Mouse (Mus musculus): ENCODE measurements at regions not wholly inside any gene's neighbourhood (a gene's known extent, or its start where the extent isn't known, plus 50 kb on each side); places are given as distances from the start of the nearest gene placed in this dataset.

DNA sequence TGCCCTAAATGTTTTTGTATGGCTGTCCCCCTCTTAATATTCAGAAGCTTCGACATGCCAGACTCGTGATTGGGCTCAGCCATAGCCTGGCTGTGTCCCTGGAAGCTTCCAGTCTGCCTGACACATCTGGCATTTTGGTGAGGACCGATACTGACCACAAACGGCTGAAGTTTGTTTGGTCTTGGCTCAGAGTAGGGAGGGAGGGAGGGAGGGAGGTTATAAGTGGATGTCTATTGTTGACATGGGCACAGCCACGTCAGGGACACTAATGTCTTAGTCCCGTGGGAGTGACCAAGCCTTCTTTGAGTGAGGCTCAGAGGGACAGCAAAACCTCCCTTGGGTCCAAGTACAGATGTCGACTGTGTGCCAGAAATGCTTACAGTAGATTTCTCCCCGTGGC is 151.7 kb downstream of the Chst1 start:
- H3K4me2 ChIP-seq = no peak overlapping the region
- no peak overlapping the region for H3K4me3 ChIP-seq
- 41% methylated on average over 8 of the region's 8 CpGs for WGBS
- no peaks in the 10 kb centered on the region for H3K4me1 ChIP-seq (replicated peaks)
- no peak overlapping the region for H3K27ac ChIP-seq (ENCODE audit: poor library complexity, severe bottlenecking)
- no peaks in the 10 kb centered on the region for H3K9me3 ChIP-seq (replicated peaks)
- no peaks in the 10 kb centered on the region for H3K36me3 ChIP-seq
- no peak for ATAC-seq (ENCODE audit: insufficient number of reproducible peaks, low FRiP score)
- H3K9ac ChIP-seq = no peak overlapping the region
- H3K27me3 ChIP-seq (replicated peaks) = no peaks in the 10 kb centered on the region

GRCm38 (mm10) chr2:92752156-92752555 is 152.6 kb downstream of the Chst1 start:
- Histone ChIP-seq H3K27ac (ENCODE audit: poor library complexity, severe bottlenecking) (no peak overlapping the region), H3K9me3 (replicated peaks) (no peaks in the 10 kb centered on the region), H3K4me1 (replicated peaks) (no peaks in the 10 kb centered on the region)

GRCm38 (mm10) chr2:92752794-92753193 is 153.3 kb downstream of the Chst1 start:
- H3K27me3 ChIP-seq (replicated peaks) = no peaks in the 10 kb centered on the region
- H3K4me2 ChIP-seq = no peak overlapping the region
- H3K9me3 ChIP-seq (replicated peaks) = no peaks in the 10 kb centered on the region
- ATAC-seq (ENCODE audit: insufficient number of reproducible peaks, low FRiP score) = no peak
- WGBS = 61% methylated on average over 8 of the region's 8 CpGs
- H3K4me3 ChIP-seq = no peak overlapping the region
- H3K36me3 ChIP-seq = no peaks in the 10 kb centered on the region
- no peak overlapping the region for H3K9ac ChIP-seq
- H3K4me1 ChIP-seq (replicated peaks) = no peaks in the 10 kb centered on the region
- H3K27ac ChIP-seq (ENCODE audit: poor library complexity, severe bottlenecking) = no peak overlapping the region

More at GRCm38 (mm10) chr2:92752156-92752555, 152.6 kb downstream of the Chst1 start:
- no peaks in the 10 kb centered on the region for H3K36me3 ChIP-seq
- no peak overlapping the region for H3K4me3 ChIP-seq
- H3K27me3 ChIP-seq (replicated peaks) = no peaks in the 10 kb centered on the region
- WGBS = 77% methylated on average over 3 of the region's 3 CpGs
- no peak for ATAC-seq (ENCODE audit: insufficient number of reproducible peaks, low FRiP score)
- H3K4me2 ChIP-seq = no peak overlapping the region
- H3K9ac ChIP-seq = no peak overlapping the region

DNA sequence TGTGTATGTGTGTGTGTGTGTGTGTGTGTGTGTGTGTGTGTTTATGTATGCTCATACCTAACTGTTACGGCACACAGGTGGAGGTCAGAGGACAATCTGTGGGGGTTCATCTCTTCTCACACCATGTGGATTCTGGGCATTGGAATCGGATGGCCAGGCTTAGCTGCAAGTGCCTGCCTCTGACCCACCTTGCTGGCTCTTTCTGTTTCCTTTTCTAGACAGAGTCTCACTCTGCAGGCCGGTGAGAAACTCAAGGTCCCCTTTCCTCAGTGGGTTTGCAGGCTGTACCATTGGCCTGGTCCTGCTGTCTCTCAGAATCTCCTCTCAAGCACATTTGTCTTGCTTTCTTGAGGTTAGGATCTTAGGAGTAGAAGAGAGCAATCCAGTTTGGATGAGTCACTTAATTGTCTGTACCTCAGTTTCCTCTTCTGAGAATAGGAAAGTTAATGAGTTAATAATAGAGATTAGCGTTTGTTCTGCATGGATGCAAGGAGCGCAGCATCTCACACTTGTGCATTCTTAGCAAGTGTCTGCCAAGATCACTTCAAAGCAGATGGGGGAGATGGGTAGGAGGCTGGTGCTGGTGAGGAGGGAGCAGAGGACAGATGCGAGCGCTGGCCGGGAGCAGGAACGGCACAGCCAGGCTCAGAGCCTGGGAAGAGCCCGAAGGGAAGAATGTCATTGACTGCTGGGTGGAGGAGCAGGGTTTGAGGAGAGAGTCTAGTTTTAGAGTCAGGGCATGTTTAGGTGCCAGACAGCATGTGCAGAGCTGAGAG is 155.2 kb downstream of the Chst1 start:
- no peak for ATAC-seq (ENCODE audit: insufficient number of reproducible peaks, low FRiP score)
- Histone ChIP-seq H3K4me2 (no peak overlapping the region), H3K9me3 (replicated peaks) (no peaks in the 10 kb centered on the region), H3K4me1 (replicated peaks) (0 out of 2 replicates have a peak, but pooled peaks cover 6% of the 10 kb centered on the region), H3K36me3 (no peaks in the 10 kb centered on the region), H3K4me3 (no peak overlapping the region), H3K9ac (no peak overlapping the region), H3K27me3 (replicated peaks) (no peaks in the 10 kb centered on the region), H3K27ac (ENCODE audit: poor library complexity, severe bottlenecking) (no peak overlapping the region)
- WGBS = 66% methylated on average over 10 of the region's 10 CpGs

DNA sequence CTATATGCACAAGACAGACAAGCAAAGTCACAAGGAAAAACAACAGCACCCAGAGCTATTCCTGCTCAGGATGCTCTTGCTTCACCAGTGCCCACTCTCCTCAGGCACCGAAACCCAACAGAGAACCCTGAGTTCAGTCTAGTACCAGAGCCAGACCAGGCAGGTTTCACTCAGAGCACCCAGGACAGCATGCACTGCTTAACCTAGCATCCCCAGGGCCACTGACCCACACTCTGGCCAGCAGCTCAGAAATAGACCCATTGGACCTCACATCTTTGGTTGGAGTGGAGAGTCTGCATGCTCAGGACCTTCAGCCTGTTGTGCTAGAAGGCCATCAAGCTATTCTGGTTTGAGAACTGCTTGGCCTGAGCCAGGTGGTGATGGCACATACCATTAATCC is 157.0 kb downstream of the Chst1 start:
- WGBS = 90% methylated on average over 1 of the region's 1 CpGs
- no peak overlapping the region for H3K9ac ChIP-seq
- no peaks in the 10 kb centered on the region for H3K36me3 ChIP-seq
- no peaks in the 10 kb centered on the region for H3K9me3 ChIP-seq (replicated peaks)
- H3K27me3 ChIP-seq (replicated peaks) = no peaks in the 10 kb centered on the region
- H3K4me1 ChIP-seq (replicated peaks) = 0 out of 2 replicates have a peak, but pooled peaks cover 6% of the 10 kb centered on the region
- no peak overlapping the region for H3K27ac ChIP-seq (ENCODE audit: poor library complexity, severe bottlenecking)
- H3K4me2 ChIP-seq = no peak overlapping the region
- H3K4me3 ChIP-seq = no peak overlapping the region
- no peak for ATAC-seq (ENCODE audit: insufficient number of reproducible peaks, low FRiP score)

GRCm38 (mm10) chr2:92758775-92759174 is 156.1 kb upstream of the Syt13 start:
- no peaks in the 10 kb centered on the region for H3K9me3 ChIP-seq (replicated peaks)
- no peaks in the 10 kb centered on the region for H3K36me3 ChIP-seq
- no peak for ATAC-seq (ENCODE audit: insufficient number of reproducible peaks, low FRiP score)
- WGBS = 47% methylated on average over 3 of the region's 3 CpGs
- no peak overlapping the region for H3K4me2 ChIP-seq
- H3K9ac ChIP-seq = no peak overlapping the region
- H3K27me3 ChIP-seq (replicated peaks) = no peaks in the 10 kb centered on the region
- H3K4me1 ChIP-seq (replicated peaks) = 0 out of 2 replicates have a peak, but pooled peaks cover 6% of the 10 kb centered on the region
- no peak overlapping the region for H3K27ac ChIP-seq (ENCODE audit: poor library complexity, severe bottlenecking)
- no peak overlapping the region for H3K4me3 ChIP-seq

- Histone ChIP-seq H3K4me3 (no peak overlapping the region), H3K4me1 (replicated peaks) (no peaks in the 10 kb centered on the region), H3K9ac (no peak overlapping the region), H3K36me3 (no peaks in the 10 kb centered on the region), H3K27ac (ENCODE audit: poor library complexity, severe bottlenecking) (no peak overlapping the region), H3K4me2 (no peak overlapping the region), H3K27me3 (replicated peaks) (peaks cover 9% of the 10 kb centered on the region), H3K9me3 (replicated peaks) (no peaks in the 10 kb centered on the region)
- 83% methylated on average over 1 of the region's 1 CpGs for WGBS
- no peak for ATAC-seq (ENCODE audit: insufficient number of reproducible peaks, low FRiP score)
These were observed 150.8 kb upstream of the Syt13 start for GRCm38 (mm10) chr2:92763881-92764635.

DNA sequence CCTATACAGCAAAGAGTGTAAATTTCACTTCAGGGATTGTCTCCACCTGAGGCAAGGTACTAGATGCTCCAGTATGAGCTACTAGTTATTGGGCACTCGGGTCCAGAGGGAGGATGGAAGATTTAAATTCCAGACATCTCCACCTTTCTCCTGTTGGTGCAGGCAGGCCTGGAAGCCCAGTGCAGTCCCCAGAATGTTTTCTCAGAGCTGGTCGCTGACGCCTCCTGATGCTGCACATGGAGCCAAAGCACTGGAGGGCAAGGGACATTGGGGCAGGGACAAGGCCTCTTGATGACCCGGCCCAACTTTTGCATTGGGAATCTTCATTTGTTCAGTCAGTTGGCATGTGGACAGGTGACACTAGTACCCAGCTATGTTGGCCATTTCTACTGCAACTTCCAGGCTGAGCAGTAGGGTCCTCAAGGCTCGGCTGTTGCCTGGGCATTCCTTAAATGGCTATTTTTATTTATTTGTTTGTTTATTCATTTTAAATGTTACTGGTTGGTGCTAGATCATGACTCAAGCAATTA is 147.4 kb upstream of the Syt13 start:
- ATAC-seq (ENCODE audit: insufficient number of reproducible peaks, low FRiP score) = no peak
- H3K4me1 ChIP-seq (replicated peaks) = no peaks in the 10 kb centered on the region
- no peak overlapping the region for H3K4me2 ChIP-seq
- H3K27me3 ChIP-seq (replicated peaks) = peaks cover 9% of the 10 kb centered on the region
- 80% methylated on average over 5 of the region's 5 CpGs for WGBS
- no peak overlapping the region for H3K9ac ChIP-seq
- no peak overlapping the region for H3K4me3 ChIP-seq
- no peaks in the 10 kb centered on the region for H3K36me3 ChIP-seq
- H3K27ac ChIP-seq (ENCODE audit: poor library complexity, severe bottlenecking) = no peak overlapping the region
- H3K9me3 ChIP-seq (replicated peaks) = 0 out of 2 replicates have a peak, but pooled peaks cover 2% of the 10 kb centered on the region

DNA sequence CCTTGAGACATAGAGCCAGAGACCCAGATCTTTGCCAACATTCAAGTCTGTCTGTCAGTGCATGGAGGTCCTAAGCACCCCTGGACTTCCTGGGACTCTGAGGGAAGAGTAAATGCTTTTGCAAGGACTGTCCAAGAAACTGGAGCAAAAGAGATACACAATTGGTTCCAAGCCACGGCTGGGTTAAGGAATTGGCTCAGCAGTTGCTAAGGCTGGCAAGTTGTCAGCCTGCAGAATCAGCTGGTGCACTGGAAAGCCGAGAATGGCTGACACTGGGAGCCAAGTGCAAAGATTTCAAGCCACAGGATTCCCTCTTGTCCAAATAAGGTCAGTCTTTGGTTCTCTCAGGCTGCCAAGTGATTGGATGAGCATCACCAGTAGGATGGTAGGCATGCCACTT is 146.8 kb upstream of the Syt13 start:
- no peak overlapping the region for H3K4me2 ChIP-seq
- WGBS = 53% methylated on average over 2 of the region's 2 CpGs
- ATAC-seq (ENCODE audit: insufficient number of reproducible peaks, low FRiP score) = no peak
- H3K27ac ChIP-seq (ENCODE audit: poor library complexity, severe bottlenecking) = no peak overlapping the region
- no peak overlapping the region for H3K4me3 ChIP-seq
- peaks cover 9% of the 10 kb centered on the region for H3K27me3 ChIP-seq (replicated peaks)
- H3K9me3 ChIP-seq (replicated peaks) = 0 out of 2 replicates have a peak, but pooled peaks cover 2% of the 10 kb centered on the region
- no peaks in the 10 kb centered on the region for H3K4me1 ChIP-seq (replicated peaks)
- H3K9ac ChIP-seq = no peak overlapping the region
- H3K36me3 ChIP-seq = no peaks in the 10 kb centered on the region

DNA sequence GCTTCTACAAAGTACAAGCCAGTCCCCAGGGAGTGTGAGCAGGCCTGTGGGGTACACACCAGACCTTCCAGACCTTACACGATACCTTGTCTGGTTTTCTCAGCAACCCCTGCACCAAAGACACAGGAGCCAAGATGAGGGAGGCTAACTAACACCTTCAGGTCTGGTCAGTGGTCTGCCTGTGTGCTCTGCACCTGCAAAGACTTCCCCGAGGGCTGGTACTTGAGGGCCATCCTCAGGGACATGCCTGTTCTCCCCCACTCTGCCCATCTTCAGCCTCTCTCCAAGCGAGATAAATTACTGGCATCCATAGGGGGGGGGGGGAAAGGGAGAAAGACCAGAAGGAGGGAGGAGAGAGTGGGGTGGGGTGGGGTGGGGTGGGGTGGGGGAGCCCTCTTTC is 145.8 kb upstream of the Syt13 start:
- WGBS = 34% methylated on average over 3 of the region's 3 CpGs
- no peaks in the 10 kb centered on the region for H3K36me3 ChIP-seq
- H3K27me3 ChIP-seq (replicated peaks) = peaks cover 9% of the 10 kb centered on the region
- H3K4me2 ChIP-seq = no peak overlapping the region
- no peaks in the 10 kb centered on the region for H3K4me1 ChIP-seq (replicated peaks)
- no peak overlapping the region for H3K4me3 ChIP-seq
- H3K9ac ChIP-seq = no peak overlapping the region
- no peak overlapping the region for H3K27ac ChIP-seq (ENCODE audit: poor library complexity, severe bottlenecking)
- H3K9me3 ChIP-seq (replicated peaks) = 0 out of 2 replicates have a peak, but pooled peaks cover 2% of the 10 kb centered on the region
- no peak for ATAC-seq (ENCODE audit: insufficient number of reproducible peaks, low FRiP score)

GRCm38 (mm10) chr2:92770098-92770497 is 144.8 kb upstream of the Syt13 start:
- H3K9me3 ChIP-seq (replicated peaks) = 0 out of 2 replicates have a peak, but pooled peaks cover 2% of the 10 kb centered on the region
- no peak overlapping the region for H3K27ac ChIP-seq (ENCODE audit: poor library complexity, severe bottlenecking)
- H3K4me1 ChIP-seq (replicated peaks) = no peaks in the 10 kb centered on the region
- no peak for ATAC-seq (ENCODE audit: insufficient number of reproducible peaks, low FRiP score)
- no peaks in the 10 kb centered on the region for H3K36me3 ChIP-seq
- 70% methylated on average over 5 of the region's 5 CpGs for WGBS
- H3K9ac ChIP-seq = no peak overlapping the region
- no peak overlapping the region for H3K4me2 ChIP-seq
- H3K27me3 ChIP-seq (replicated peaks) = peaks cover 9% of the 10 kb centered on the region
- H3K4me3 ChIP-seq = no peak overlapping the region
